27 mouse cellular contexts compared by ENCODE assay signal in genomic region chr3:85661926-85662813, GRCm38 (mm10).
A peak's percentile ranks its signal among the peaks of the same experiment; 100 is the strongest.
DNase-seq lines count a peak whose midpoint lies in the region; ATAC-seq and TF ChIP-seq lines count a peak whose summit lies in the region.
"Had no signal": no experiment of that assay in that cellular context is flagged by ENCODE, and none has a peak within 500 bp of the region (broad histone marks: within the 10 kb centered on the region; RNA-seq: fewer than 3 reads in every experiment).

No protein-coding gene starts in this region.

- no peak overlapping the region for H3K4me3 ChIP-seq in heart, embryonic 12.5 days
- H3K4me3 ChIP-seq in heart, embryonic 10.5 days: no peak overlapping the region
- no peak overlapping the region for H3K4me3 ChIP-seq in neural tube, embryonic 14.5 days (ENCODE audit: low read depth, low read length)
- H3K4me3 ChIP-seq in neural tube, embryonic 15.5 days (replicated peaks): no peak overlapping the region
- no peak overlapping the region for H3K4me3 ChIP-seq in forebrain, embryonic 14.5 days (ENCODE audit: low read depth, low read length)
- H3K4me3 ChIP-seq in lung, postnatal 0 days (ENCODE audit: low read depth, low read length): no peak overlapping the region
- H3K4me3 ChIP-seq: embryonic facial prominence, embryonic 12.5 days; hindbrain, embryonic 13.5 days; limb, embryonic 13.5 days; liver, embryonic 12.5 days; midbrain, embryonic 13.5 days; neural tube, embryonic 12.5 days had no signal

- no peaks in the 10 kb centered on the region for H3K9me3 ChIP-seq in heart, embryonic 12.5 days (replicated peaks)
- H3K9me3 ChIP-seq in heart, embryonic 10.5 days: no peaks in the 10 kb centered on the region
- H3K9me3 ChIP-seq in neural tube, embryonic 14.5 days (ENCODE audit: control insufficient read depth, low read length): no peaks in the 10 kb centered on the region
- H3K9me3 ChIP-seq in neural tube, embryonic 15.5 days (replicated peaks): no peaks in the 10 kb centered on the region
- H3K9me3 ChIP-seq in forebrain, embryonic 14.5 days (replicated peaks; ENCODE audit: control insufficient read depth, low read length): no peaks in the 10 kb centered on the region
- H3K9me3 ChIP-seq in lung, postnatal 0 days (ENCODE audit: low read length): no peaks in the 10 kb centered on the region
- H3K9me3 ChIP-seq: embryonic facial prominence, embryonic 12.5 days; G1E; hindbrain, embryonic 13.5 days; limb, embryonic 13.5 days; liver, embryonic 12.5 days; midbrain, embryonic 13.5 days; neural tube, embryonic 12.5 days had no signal

- H3K4me2 ChIP-seq in heart, embryonic 12.5 days: no peak overlapping the region
- H3K4me2 ChIP-seq in neural tube, embryonic 14.5 days (ENCODE audit: low read depth, low read length): no peak overlapping the region
- H3K4me2 ChIP-seq in neural tube, embryonic 15.5 days: no peak overlapping the region
- no peak overlapping the region for H3K4me2 ChIP-seq in forebrain, embryonic 14.5 days (ENCODE audit: low read length)
- no peak overlapping the region for H3K4me2 ChIP-seq in lung, postnatal 0 days (replicated peaks; ENCODE audit: low read depth, low read length)
- H3K4me2 ChIP-seq: embryonic facial prominence, embryonic 12.5 days; hindbrain, embryonic 13.5 days; limb, embryonic 13.5 days; liver, embryonic 12.5 days; midbrain, embryonic 13.5 days; neural tube, embryonic 12.5 days had no signal

- H3K27me3 ChIP-seq in heart, embryonic 12.5 days (replicated peaks): no peaks in the 10 kb centered on the region
- no peaks in the 10 kb centered on the region; the same call in 1 of the 2 replicates for H3K27me3 ChIP-seq in heart, embryonic 10.5 days (ENCODE audit: insufficient read depth, poor library complexity, severe bottlenecking)
- no peaks in the 10 kb centered on the region for H3K27me3 ChIP-seq in neural tube, embryonic 14.5 days (ENCODE audit: control insufficient read depth, insufficient read depth, low read length)
- H3K27me3 ChIP-seq in neural tube, embryonic 15.5 days (replicated peaks): no peaks in the 10 kb centered on the region
- no peaks in the 10 kb centered on the region for H3K27me3 ChIP-seq in forebrain, embryonic 14.5 days (replicated peaks; ENCODE audit: control insufficient read depth, insufficient read depth, low read length)
- H3K27me3 ChIP-seq in lung, postnatal 0 days (replicated peaks; ENCODE audit: insufficient read depth, low read length): no peaks in the 10 kb centered on the region
- H3K27me3 ChIP-seq: CH12.LX; embryonic facial prominence, embryonic 12.5 days; hindbrain, embryonic 13.5 days; midbrain, embryonic 13.5 days; neural tube, embryonic 12.5 days; Patski had no signal

- TF ChIP-seq EP300 in lung, postnatal 0 days (IDR thresholded peaks at IDR 0.05): no peak

- ATAC-seq in heart, embryonic 12.5 days (ENCODE audit: insufficient number of reproducible peaks, low FRiP score): no peak
- ATAC-seq in neural tube, embryonic 14.5 days (ENCODE audit: low read depth): peak; percentile 32; the same call in 1 of the 2 replicates
- no peak for ATAC-seq in neural tube, embryonic 15.5 days (ENCODE audit: low FRiP score)
- 0 out of 2 replicates have a peak, but pooled peaks have one; percentile 23 for ATAC-seq in forebrain, embryonic 14.5 days
- ATAC-seq in lung, postnatal 0 days: no peak
- ATAC-seq: liver, embryonic 12.5 days; midbrain, embryonic 13.5 days; Patski had no signal

- peaks cover 43% of the 10 kb centered on the region for H3K4me1 ChIP-seq in heart, embryonic 12.5 days (replicated peaks)
- H3K4me1 ChIP-seq in heart, embryonic 10.5 days: peaks cover 49% of the 10 kb centered on the region
- H3K4me1 ChIP-seq in neural tube, embryonic 14.5 days (ENCODE audit: control insufficient read depth, insufficient read depth, low read length): no peaks in the 10 kb centered on the region
- H3K4me1 ChIP-seq in neural tube, embryonic 15.5 days: peaks cover 11% of the 10 kb centered on the region; the same call in 1 of the 2 replicates
- peaks cover 4% of the 10 kb centered on the region; the same call in 1 of the 2 replicates for H3K4me1 ChIP-seq in forebrain, embryonic 14.5 days (ENCODE audit: control insufficient read depth, insufficient read depth, low read length)
- H3K4me1 ChIP-seq in lung, postnatal 0 days (ENCODE audit: insufficient read depth, low read depth, low read length): no peaks in the 10 kb centered on the region
- H3K4me1 ChIP-seq: hindbrain, embryonic 13.5 days; liver, embryonic 12.5 days; midbrain, embryonic 13.5 days; neural tube, embryonic 12.5 days had no signal

- TF ChIP-seq CTCF in lung, postnatal 0 days (IDR thresholded peaks at IDR 0.05): no peak

- no peak for DNase-seq in heart, embryonic 10.5 days (ENCODE audit: low spot score)
- DNase-seq in forebrain, embryonic 14.5 days (ENCODE audit: low spot score): peak; percentile 38
- DNase-seq in urinary bladder, adult 18-20 months (ENCODE audit: low spot score in 2 of 2): no peak
- DNase-seq in lung, postnatal 0 days (ENCODE audit: low spot score): no peak
- DNase-seq: adrenal gland, postnatal 36 days; B cell, adult 2 months; cerebellum, adult 11-12 months; cerebellum, postnatal 14 days; gastrocnemius, postnatal 14 days; heart, adult 18-20 months; kidney, adult 18-20 months; kidney, postnatal 4 days; lung, adult 18-20 months; lung, postnatal 14 days; spleen, adult 18-20 months had no signal

- 0 out of 2 replicates have a peak overlapping the region, but pooled peaks have one; percentile 29 for H3K9ac ChIP-seq in heart, embryonic 12.5 days
- no peak overlapping the region for H3K9ac ChIP-seq in neural tube, embryonic 14.5 days (replicated peaks; ENCODE audit: low read depth, low read length)
- H3K9ac ChIP-seq in neural tube, embryonic 15.5 days (replicated peaks): no peak overlapping the region
- H3K9ac ChIP-seq in forebrain, embryonic 14.5 days (ENCODE audit: low read length): no peak overlapping the region
- no peak overlapping the region for H3K9ac ChIP-seq in lung, postnatal 0 days (replicated peaks; ENCODE audit: low read depth)
- H3K9ac ChIP-seq: embryonic facial prominence, embryonic 12.5 days; hindbrain, embryonic 13.5 days; limb, embryonic 13.5 days; liver, embryonic 12.5 days; midbrain, embryonic 13.5 days; neural tube, embryonic 12.5 days had no signal

- no peak overlapping the region for H3K27ac ChIP-seq in heart, embryonic 12.5 days (ENCODE audit: poor library complexity, severe bottlenecking)
- no peak overlapping the region for H3K27ac ChIP-seq in heart, embryonic 10.5 days
- no peak overlapping the region for H3K27ac ChIP-seq in neural tube, embryonic 14.5 days (ENCODE audit: low read depth, low read length)
- no peak overlapping the region for H3K27ac ChIP-seq in neural tube, embryonic 15.5 days (replicated peaks)
- no peak overlapping the region for H3K27ac ChIP-seq in forebrain, embryonic 14.5 days (ENCODE audit: low read depth, low read length)
- no peak overlapping the region for H3K27ac ChIP-seq in lung, postnatal 0 days (ENCODE audit: low read length)
- H3K27ac ChIP-seq: embryonic facial prominence, embryonic 12.5 days; hindbrain, embryonic 13.5 days; limb, embryonic 13.5 days; liver, embryonic 12.5 days; midbrain, embryonic 13.5 days; neural tube, embryonic 12.5 days had no signal

- H3K36me3 ChIP-seq in heart, embryonic 12.5 days: no peaks in the 10 kb centered on the region
- no peaks in the 10 kb centered on the region for H3K36me3 ChIP-seq in heart, embryonic 10.5 days
- H3K36me3 ChIP-seq in neural tube, embryonic 14.5 days (ENCODE audit: control insufficient read depth, insufficient read depth, low read length): no peaks in the 10 kb centered on the region
- H3K36me3 ChIP-seq in neural tube, embryonic 15.5 days: no peaks in the 10 kb centered on the region
- no peaks in the 10 kb centered on the region for H3K36me3 ChIP-seq in forebrain, embryonic 14.5 days (ENCODE audit: control insufficient read depth, insufficient read depth, low read length)
- no peaks in the 10 kb centered on the region for H3K36me3 ChIP-seq in lung, postnatal 0 days (ENCODE audit: insufficient read depth, low read length)
- H3K36me3 ChIP-seq: embryonic facial prominence, embryonic 12.5 days; G1E; hindbrain, embryonic 13.5 days; limb, embryonic 13.5 days; liver, embryonic 12.5 days; midbrain, embryonic 13.5 days; neural tube, embryonic 12.5 days had no signal

- WGBS in heart, embryonic 12.5 days: 62% methylated on average over 10 of the region's 10 CpGs
- 66% methylated on average over 10 of the region's 10 CpGs for WGBS in heart, embryonic 10.5 days
- WGBS in neural tube, embryonic 14.5 days: 55% methylated on average over 10 of the region's 10 CpGs
- WGBS in neural tube, embryonic 15.5 days: 51% methylated on average over 10 of the region's 10 CpGs
- WGBS in forebrain, embryonic 14.5 days: 49% methylated on average over 10 of the region's 10 CpGs
- WGBS in lung, postnatal 0 days: 62% methylated on average over 10 of the region's 10 CpGs

Comparison
In these comparisons a context has a peak if more than half of its experiments do, and no peak if none do; other contexts are left out.
1. ATAC-seq: peak in neural tube, embryonic 14.5 days (single experiment) and forebrain, embryonic 14.5 days (single experiment); none in heart, embryonic 12.5 days (single experiment), neural tube, embryonic 15.5 days (single experiment) and lung, postnatal 0 days (single experiment).